In genomic region chr17:62879526-62880310, GRCm38 (mm10) we compare ENCODE assay signal across 8 mouse cellular contexts. TPM values are rescaled to one million over a fixed set of nuclear protein-coding genes. Genes with fewer than 3 reads are reported as not detected.
DNase-seq lines count a peak whose midpoint lies in the region; ATAC-seq and TF ChIP-seq lines count a peak whose summit lies in the region.

No protein-coding gene starts in this region.

- no peaks in the 10 kb centered on the region for H3K36me3 ChIP-seq in erythroblast, embryonic 14.5 days (ENCODE audit: control insufficient read depth)
- H3K36me3 ChIP-seq in embryonic facial prominence, embryonic 15.5 days: no peaks in the 10 kb centered on the region
- H3K36me3 ChIP-seq in hindbrain, embryonic 10.5 days: no peaks in the 10 kb centered on the region
- H3K36me3 ChIP-seq in limb, embryonic 12.5 days: no peaks in the 10 kb centered on the region
- no peaks in the 10 kb centered on the region for H3K36me3 ChIP-seq in midbrain, postnatal 0 days (ENCODE audit: insufficient read depth, low read length)

- WGBS in embryonic facial prominence, embryonic 15.5 days: under 1% methylated on average over 45 of the region's 45 CpGs
- WGBS in hindbrain, embryonic 10.5 days: under 1% methylated on average over 45 of the region's 45 CpGs
- under 1% methylated on average over 45 of the region's 45 CpGs for WGBS in limb, embryonic 12.5 days
- WGBS in midbrain, postnatal 0 days: under 1% methylated on average over 44 of the region's 45 CpGs

- H3K4me1 ChIP-seq in erythroblast, embryonic 14.5 days (ENCODE audit: control insufficient read depth): peaks cover 2% of the 10 kb centered on the region; the same call in 1 of the 2 replicates
- H3K4me1 ChIP-seq in embryonic facial prominence, embryonic 15.5 days: peaks cover 16% of the 10 kb centered on the region; the same call in 1 of the 2 replicates
- peaks cover 41% of the 10 kb centered on the region for H3K4me1 ChIP-seq in hindbrain, embryonic 10.5 days (replicated peaks)
- H3K4me1 ChIP-seq in limb, embryonic 12.5 days (replicated peaks): peaks cover 23% of the 10 kb centered on the region
- no peaks in the 10 kb centered on the region for H3K4me1 ChIP-seq in midbrain, postnatal 0 days (ENCODE audit: insufficient read depth, low read length)

- no peak for TF ChIP-seq CTCF in midbrain, postnatal 0 days (IDR thresholded peaks at IDR 0.05)

- no peaks in the 10 kb centered on the region for H3K9me3 ChIP-seq in erythroblast, embryonic 14.5 days (ENCODE audit: control insufficient read depth, low read length)
- H3K9me3 ChIP-seq in embryonic facial prominence, embryonic 15.5 days (replicated peaks): no peaks in the 10 kb centered on the region
- H3K9me3 ChIP-seq in hindbrain, embryonic 10.5 days: no peaks in the 10 kb centered on the region
- no peaks in the 10 kb centered on the region for H3K9me3 ChIP-seq in limb, embryonic 12.5 days
- H3K9me3 ChIP-seq in midbrain, postnatal 0 days (ENCODE audit: low read length): no peaks in the 10 kb centered on the region

- peaks cover 67% of the 10 kb centered on the region for H3K27me3 ChIP-seq in erythroblast, embryonic 14.5 days (ENCODE audit: control insufficient read depth)
- no peaks in the 10 kb centered on the region for H3K27me3 ChIP-seq in embryonic facial prominence, embryonic 15.5 days
- H3K27me3 ChIP-seq in hindbrain, embryonic 10.5 days (ENCODE audit: insufficient read depth, poor library complexity, severe bottlenecking): no peaks in the 10 kb centered on the region
- no peaks in the 10 kb centered on the region for H3K27me3 ChIP-seq in limb, embryonic 12.5 days
- H3K27me3 ChIP-seq in midbrain, postnatal 0 days (ENCODE audit: insufficient read depth, low read length): no peaks in the 10 kb centered on the region

- no peak for ATAC-seq in erythroblast, adult 5-6 weeks (replicated peaks; ENCODE audit: low FRiP score, poor library complexity, severe bottlenecking)
- ATAC-seq in embryonic facial prominence, embryonic 15.5 days (ENCODE audit: insufficient number of reproducible peaks, low FRiP score, low TSS enrichment, low read depth): no peak
- 0 out of 2 replicates have a peak, but pooled peaks have one; percentile 7 for ATAC-seq in limb, embryonic 12.5 days (ENCODE audit: insufficient number of reproducible peaks, insufficient read depth, low FRiP score, low TSS enrichment, low read depth)
- ATAC-seq in midbrain, postnatal 0 days (ENCODE audit: low FRiP score): no peak

- H3K27ac ChIP-seq in embryonic facial prominence, embryonic 15.5 days (replicated peaks): peak overlapping the region; percentile 98
- peak overlapping the region; percentile 98 for H3K27ac ChIP-seq in hindbrain, embryonic 10.5 days
- peak overlapping the region; percentile 95; the same call in 1 of the 2 replicates for H3K27ac ChIP-seq in limb, embryonic 12.5 days
- peak overlapping the region; percentile 78 for H3K27ac ChIP-seq in midbrain, postnatal 0 days (ENCODE audit: low read depth, low read length)

- peak; percentile 25 to 40 for DNase-seq in adrenal gland, adult 18-20 months (ENCODE audit: low spot score in 2 of 2)
- peak; percentile 69 for DNase-seq in hindbrain, embryonic 10.5 days (ENCODE audit: low spot score)
- DNase-seq in midbrain, postnatal 0 days (ENCODE audit: low spot score): peak; percentile 42
- peak; percentile 19 for DNase-seq in testis, postnatal 14 days (ENCODE audit: low spot score)

- H3K4me3 ChIP-seq in erythroblast, embryonic 14.5 days (replicated peaks): peak overlapping the region; percentile 2
- H3K4me3 ChIP-seq in embryonic facial prominence, embryonic 15.5 days (replicated peaks): peak overlapping the region; percentile 83
- H3K4me3 ChIP-seq in hindbrain, embryonic 10.5 days: peak overlapping the region; percentile 85
- H3K4me3 ChIP-seq in limb, embryonic 12.5 days (replicated peaks): peak overlapping the region; percentile 88
- H3K4me3 ChIP-seq in midbrain, postnatal 0 days (ENCODE audit: low read depth, low read length): peak overlapping the region; percentile 83

- H3K9ac ChIP-seq in embryonic facial prominence, embryonic 15.5 days: peak overlapping the region; percentile 90
- H3K9ac ChIP-seq in limb, embryonic 12.5 days (replicated peaks): peak overlapping the region; percentile 95
- peak overlapping the region; percentile 82 for H3K9ac ChIP-seq in midbrain, postnatal 0 days (replicated peaks; ENCODE audit: low read length, poor library complexity, severe bottlenecking)

- peak overlapping the region; percentile 94 for H3K4me2 ChIP-seq in embryonic facial prominence, embryonic 15.5 days (replicated peaks)
- peak overlapping the region; percentile 94 for H3K4me2 ChIP-seq in limb, embryonic 12.5 days
- peak overlapping the region; percentile 84 for H3K4me2 ChIP-seq in midbrain, postnatal 0 days (ENCODE audit: low read depth, low read length, poor library complexity, severe bottlenecking)

RNA-seq across cellular contexts. Expression of gene Efna5, which starts 1.4 kb away (rescaled TPM):
- polyA plus RNA-seq in erythroblast, embryonic 14.5 days (2012): not detected in 2 replicates
- not detected in 2 replicates for total RNA-seq in erythroblast, adult 5-6 weeks (2015; ENCODE audit: low replicate concordance)
- total RNA-seq in erythroblast, adult 5-6 weeks (2017; ENCODE audit: low replicate concordance): not detected in 2 replicates
- total RNA-seq in adrenal gland, adult 18-20 months (2021): 10 to 100 TPM; 16.2 to 18.2 TPM
- 70.6 and 71.9 TPM in 2 replicates for polyA plus RNA-seq in embryonic facial prominence, embryonic 15.5 days (2015; fragmentation: Nextera tagmentation; extraction: Ambion mirVana)
- 40.5 and 50.5 TPM in 2 replicates for polyA plus RNA-seq in hindbrain, embryonic 10.5 days (2016; fragmentation: Nextera tagmentation; extraction: Ambion mirVana)
- polyA plus RNA-seq in limb, embryonic 12.5 days (2016; fragmentation: Nextera tagmentation; extraction: Ambion mirVana): 38.2 and 42.6 TPM in 2 replicates
- 11.1 and 18.3 TPM in 2 replicates for total RNA-seq in midbrain, postnatal 0 days (2014; rRNA removed)
- polyA plus RNA-seq in midbrain, postnatal 0 days (2015; fragmentation: Nextera tagmentation; extraction: Ambion mirVana): 48.1 and 59.5 TPM in 2 replicates

Comparison
In these comparisons a context has a peak if more than half of its experiments do, and no peak if none do; other contexts are left out.
1. H3K4me3 ChIP-seq: peak in every context shown above with its lines; median percentile 88 in limb, embryonic 12.5 days; 85 in hindbrain, embryonic 10.5 days; 83 in embryonic facial prominence, embryonic 15.5 days; 83 in midbrain, postnatal 0 days; 2 in erythroblast, embryonic 14.5 days.
2. DNase-seq: peak in every context shown above with its lines; median percentile 69 in hindbrain, embryonic 10.5 days; 42 in midbrain, postnatal 0 days; 32 in adrenal gland, adult 18-20 months; 19 in testis, postnatal 14 days.
3. RNA of gene Efna5, which starts 1.4 kb away (polyA plus RNA-seq): 70.6 to 71.9 TPM in embryonic facial prominence, embryonic 15.5 days, 48.1 to 59.5 TPM in midbrain, postnatal 0 days, 40.5 to 50.5 TPM in hindbrain, embryonic 10.5 days and 38.2 to 42.6 TPM in limb, embryonic 12.5 days; not detected in erythroblast, embryonic 14.5 days; every median in the first group is over 10 times any median in the second.
4. Peak in every context shown above with its lines, with median percentiles within 50 percentile points of each other: H3K27ac ChIP-seq, H3K4me2 ChIP-seq and H3K9ac ChIP-seq.